Mouse (Mus musculus) E14TG2a.4 (cell line): ENCODE data around the gene Igfbp7.
A peak's percentile ranks its signal among the peaks of the same experiment; 100 is the strongest.

Experiments used
- CTCF ChIP-seq: conservative IDR thresholded peaks from 2 replicates; pipeline ENCODE4 v1.5.1; 2014; ENCODE audit warnings: low read length
- NANOG ChIP-seq: IDR thresholded peaks from 2 replicates; pipeline ENCODE4 v1.6.1; 2014; ENCODE audit warnings: borderline replicate concordance, low read length, mixed read lengths

DNA sequence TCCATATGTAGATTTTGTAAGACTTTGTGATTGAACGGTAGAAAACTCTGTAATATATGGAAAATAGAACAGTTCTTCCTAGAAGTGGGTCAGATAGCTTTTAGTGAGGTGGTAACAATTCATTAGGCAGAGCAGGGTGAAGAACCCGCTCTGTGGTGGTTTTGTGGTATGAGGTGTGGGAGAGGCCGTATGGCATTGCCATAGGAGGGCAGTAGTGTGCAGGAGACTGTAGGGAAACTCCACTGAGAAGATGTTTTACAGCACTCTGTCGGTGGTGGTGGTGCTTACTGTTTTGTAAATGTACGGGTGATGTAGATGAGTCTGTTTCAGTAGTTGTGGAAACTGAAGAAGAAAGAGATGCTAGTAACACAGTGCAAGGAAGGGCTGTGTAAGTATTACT lies 77.7 kb downstream of the Igfbp7 start:
- TF ChIP-seq CTCF (peak; percentile 29; the same call in 1 of the 2 replicates), NANOG (no peak)
